Mouse (Mus musculus): ENCODE data around the gene Inmt. TPM values are rescaled to one million over a fixed set of nuclear protein-coding genes. Genes with fewer than 3 reads are reported as not detected.

Inmt gene
- polyA plus RNA-seq, 1 experiment: 0.14 TPM

DNA sequence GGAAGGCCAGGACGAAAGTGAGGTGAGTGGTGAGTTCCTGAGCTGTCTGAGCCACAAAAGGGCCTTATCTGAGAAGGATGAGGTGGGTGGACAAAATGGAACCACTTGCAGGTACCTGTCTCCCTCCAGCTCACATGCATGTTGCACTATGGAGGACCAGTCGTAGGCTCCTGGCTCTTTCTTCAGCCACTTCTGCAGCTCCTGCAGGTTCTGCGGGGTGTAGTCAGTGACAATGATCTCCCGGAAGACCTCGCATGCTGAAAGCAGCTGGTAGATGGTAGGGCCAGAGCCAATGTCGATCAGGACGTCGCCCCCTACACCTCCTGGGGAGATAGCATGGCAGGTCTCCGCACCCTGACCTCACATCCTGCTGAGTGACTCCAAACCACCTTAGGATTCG lies 1.7 kb downstream of the Inmt start:
- DNase-seq (ENCODE audit: low read depth, low spot score): no peak
- WGBS: 87% methylated on average over 10 of the region's 10 CpGs

DNA sequence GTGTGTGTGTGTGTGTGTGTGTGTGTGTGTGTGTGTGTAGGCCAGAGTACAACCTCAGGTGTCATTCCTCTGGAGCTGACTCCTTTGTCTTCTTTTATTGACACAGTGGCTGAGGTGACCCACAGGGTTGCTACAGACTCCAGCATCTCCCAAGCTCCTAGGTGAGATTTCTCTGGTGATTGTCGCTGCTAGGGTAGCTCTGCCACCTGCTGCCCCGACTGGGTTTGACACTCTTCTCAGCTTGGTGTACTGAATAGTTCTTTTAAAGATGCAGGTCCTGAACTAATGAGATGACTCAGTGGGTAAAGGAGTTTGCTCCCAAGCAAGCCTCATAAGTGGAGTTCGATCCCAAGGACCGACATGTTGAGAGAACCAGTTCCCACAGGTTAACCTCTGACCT lies 3.2 kb downstream of the Inmt start:
- DNase-seq (ENCODE audit: low read depth, low spot score): no peak
- WGBS: 44% methylated on average over 4 of the region's 4 CpGs

DNA sequence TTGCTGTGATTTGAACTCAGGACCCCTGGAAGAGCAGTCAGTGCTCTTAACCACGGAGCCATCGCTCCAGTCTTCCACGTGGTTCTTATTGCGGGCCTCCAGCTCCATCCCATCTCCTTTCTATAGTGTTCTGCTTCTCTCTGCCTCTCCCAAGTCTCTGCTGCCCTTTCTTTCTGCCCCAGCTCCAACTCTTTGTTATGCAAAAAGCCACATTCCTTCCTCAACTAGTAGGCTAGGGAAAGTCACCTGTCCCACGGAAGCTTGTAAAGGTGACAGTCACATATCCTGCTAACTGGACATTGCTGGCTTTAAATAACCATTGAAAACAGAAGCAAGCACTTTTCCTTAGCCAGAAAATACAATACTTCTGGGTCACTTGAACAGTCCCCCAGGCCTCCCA lies 5.0 kb downstream of the Inmt start:
- DNase-seq (ENCODE audit: low read depth, low spot score): no peak
- 77% methylated on average over 5 of the region's 5 CpGs for WGBS

GRCm38 (mm10) chr6:55166777-55167463 lies 7.9 kb downstream of the Inmt start:
- DNase-seq (ENCODE audit: low read depth, low spot score): peak; percentile 36
- WGBS: 55% methylated on average over 7 of the region's 7 CpGs

DNA sequence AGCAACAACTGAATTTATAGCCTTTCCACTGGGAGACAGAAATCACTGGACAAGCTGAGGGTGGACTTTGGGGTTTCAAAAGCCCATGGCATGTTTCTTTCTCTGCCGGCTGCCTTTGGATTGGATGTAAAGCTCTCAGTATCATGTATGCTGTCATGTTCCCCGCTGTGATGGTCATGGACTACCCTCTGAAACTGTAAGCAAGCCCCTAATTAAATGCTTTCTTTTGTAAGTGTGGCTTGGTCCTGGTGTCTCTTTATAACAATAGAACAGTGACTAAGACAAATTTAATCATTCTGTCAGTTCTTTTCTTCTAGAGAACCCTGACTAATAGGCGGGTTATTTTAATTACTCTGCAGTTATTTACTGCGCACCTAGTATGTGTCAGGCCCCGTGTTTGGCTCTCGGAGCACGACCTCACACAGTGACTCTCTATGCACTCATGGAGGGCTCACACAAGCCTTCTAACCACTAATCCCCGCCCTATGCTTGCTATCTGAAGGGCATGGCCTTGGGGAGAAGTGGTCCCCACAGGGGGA lies 11.7 kb downstream of the Inmt start:
- WGBS: 80% methylated on average over 8 of the region's 8 CpGs
- DNase-seq (ENCODE audit: low read depth, low spot score): no peak

DNA sequence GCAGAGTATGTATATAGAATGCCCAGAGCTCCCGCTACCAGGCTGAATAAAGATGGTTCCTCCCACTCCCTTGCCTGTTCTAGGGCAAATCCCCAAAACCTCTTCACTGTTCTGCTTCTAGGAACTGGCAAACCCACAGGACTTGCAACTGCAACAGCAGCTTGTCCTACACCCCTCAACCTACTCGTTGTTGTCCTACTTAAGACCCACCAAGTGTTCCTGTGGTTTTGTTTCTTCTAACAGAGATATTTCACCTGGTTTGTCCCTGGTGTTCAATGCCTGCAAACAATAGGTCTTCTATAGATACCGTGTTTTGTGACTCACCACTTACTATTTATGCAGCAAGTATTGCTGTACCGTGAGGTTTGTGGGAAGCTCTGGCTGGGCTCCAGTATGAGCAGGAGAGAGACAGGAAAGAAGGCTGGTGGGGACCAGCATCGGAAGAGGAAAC lies 13.5 kb downstream of the Inmt start:
- WGBS: 54% methylated on average over 5 of the region's 5 CpGs
- no peak for DNase-seq (ENCODE audit: low read depth, low spot score)

DNA sequence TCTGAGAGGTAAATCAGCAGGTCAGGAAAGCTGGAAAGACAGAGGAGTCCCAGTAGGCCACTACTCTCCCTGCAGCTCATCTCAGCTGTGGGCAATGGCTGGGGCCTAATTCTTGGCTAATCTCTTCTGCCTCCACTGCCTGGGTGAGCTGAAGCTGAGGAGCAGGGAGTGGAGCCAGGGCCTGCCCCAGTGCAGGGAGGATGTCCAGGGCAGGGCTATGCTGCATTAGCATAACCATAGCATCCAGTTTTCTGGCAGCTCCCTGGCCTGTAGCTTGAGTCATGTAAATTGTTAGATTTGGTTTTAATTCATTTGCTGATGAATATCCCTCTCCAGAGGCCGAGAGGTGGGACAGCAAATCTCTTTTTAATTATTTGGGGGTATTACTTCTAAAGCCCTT lies 15.6 kb downstream of the Inmt start:
- WGBS: 45% methylated on average over 1 of the region's 1 CpGs
- no peak for DNase-seq (ENCODE audit: low read depth, low spot score)

- DNase-seq (ENCODE audit: low read depth, low spot score): no peak
- 90% methylated on average over 3 of the region's 3 CpGs for WGBS
Observed at GRCm38 (mm10) chr6:55152226-55152625, 22.6 kb downstream of the Inmt start.

GRCm38 (mm10) chr6:55146138-55146537 lies 28.7 kb downstream of the Inmt start:
- WGBS: 51% methylated on average over 4 of the region's 4 CpGs
- DNase-seq (ENCODE audit: low read depth, low spot score): no peak

DNA sequence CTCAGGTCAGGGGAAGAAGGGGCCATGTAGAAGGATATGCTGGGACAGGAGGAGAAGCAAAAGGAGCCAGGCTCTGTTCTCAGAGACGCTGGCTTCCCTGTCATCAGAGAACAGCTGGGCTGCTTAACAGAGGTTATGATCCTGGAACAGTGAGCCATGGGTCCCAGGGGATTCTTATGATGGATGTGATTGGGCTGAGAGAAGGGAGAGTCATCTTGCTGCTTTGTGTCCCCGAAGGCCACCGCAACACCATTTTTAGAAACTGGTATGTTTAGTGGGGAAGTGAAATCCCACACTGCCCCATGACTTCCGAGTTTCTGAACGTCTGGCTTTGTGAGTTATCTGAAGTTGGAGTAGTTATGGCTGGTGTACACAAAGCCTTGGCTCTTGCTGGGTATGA lies 29.6 kb downstream of the Inmt start:
- 69% methylated on average over 5 of the region's 5 CpGs for WGBS
- DNase-seq (ENCODE audit: low read depth, low spot score): no peak

- DNase-seq (ENCODE audit: low read depth, low spot score): no peak
Observed at GRCm38 (mm10) chr6:55138343-55138742, 36.5 kb downstream of the Inmt start.

- WGBS: 71% methylated on average over 1 of the region's 1 CpGs
- no peak for DNase-seq (ENCODE audit: low read depth, low spot score)
Observed at GRCm38 (mm10) chr6:55133425-55133824, 41.4 kb downstream of the Inmt start.

DNA sequence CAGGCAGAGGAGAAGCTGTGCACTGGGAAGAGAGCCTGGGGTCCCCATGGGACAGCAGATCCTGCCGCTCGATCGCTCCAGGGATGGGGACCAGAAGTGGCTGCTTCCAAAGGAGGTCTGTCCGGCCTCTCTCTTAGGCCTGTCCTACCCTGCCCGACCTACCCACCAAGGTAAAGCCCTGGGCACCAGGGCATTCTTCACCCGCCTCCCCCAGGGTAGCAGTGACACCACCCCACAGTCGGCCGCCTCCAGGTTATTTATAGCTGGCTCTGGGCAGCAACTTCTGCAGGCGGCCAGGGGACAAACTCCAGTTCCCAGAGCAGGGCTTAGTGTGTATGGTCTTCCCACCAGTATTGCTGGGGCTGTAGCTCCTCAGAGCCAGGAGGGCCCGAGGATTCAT lies 42.0 kb downstream of the Inmt start, which contains the start of gene Crhr2:
Gene Crhr2 (minus strand): TSS at position 223 of the 400 bp plus-strand sequence.
- DNase-seq (ENCODE audit: low read depth, low spot score): no peak
- 51% methylated on average over 10 of the region's 10 CpGs for WGBS

- DNase-seq (ENCODE audit: low read depth, low spot score): no peak
- WGBS: 81% methylated on average over 4 of the region's 4 CpGs
Observed at GRCm38 (mm10) chr6:55131301-55131700, 43.5 kb downstream of the Inmt start.

DNA sequence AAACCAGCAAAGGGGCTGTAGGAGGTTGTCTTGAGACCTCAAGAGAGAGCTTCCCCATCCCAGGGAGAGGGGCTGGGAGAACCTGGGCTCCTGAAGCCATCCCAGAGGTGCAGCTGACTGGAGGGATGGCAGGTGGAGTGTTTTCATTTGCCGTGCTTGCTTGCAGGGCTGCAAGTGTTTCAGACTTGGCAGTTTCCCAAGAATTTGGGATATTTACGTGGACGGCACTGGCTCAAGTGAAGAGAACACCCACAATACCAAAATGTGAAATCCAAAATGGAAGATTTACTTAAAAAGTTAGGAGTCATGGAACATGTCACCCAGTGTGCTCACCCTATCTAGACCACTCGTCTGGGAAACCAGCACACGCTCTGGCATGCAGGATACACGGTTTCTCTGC lies 44.2 kb downstream of the Inmt start:
- 42% methylated on average over 6 of the region's 6 CpGs for WGBS
- no peak for DNase-seq (ENCODE audit: low read depth, low spot score)

DNA sequence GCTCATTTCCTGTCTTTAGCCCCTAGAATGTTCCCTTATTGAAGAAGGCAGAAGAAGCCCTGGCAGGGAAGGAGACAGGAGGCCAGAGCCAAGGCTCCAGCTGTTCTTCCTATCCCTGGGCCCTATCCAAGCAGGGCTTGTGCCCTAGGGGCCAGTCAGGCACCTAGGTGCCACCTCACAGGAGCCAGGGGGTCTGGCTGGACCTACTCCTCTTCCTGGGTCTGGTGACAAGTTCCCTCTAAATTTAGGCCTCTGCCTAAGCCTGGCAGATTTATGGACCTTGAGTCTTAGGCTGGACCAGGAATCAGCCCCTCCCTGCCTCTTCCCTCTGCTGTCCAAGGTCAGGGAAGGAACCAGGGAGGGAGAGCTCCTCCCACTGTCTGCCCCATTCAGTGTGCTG lies 46.5 kb downstream of the Inmt start:
- DNase-seq (ENCODE audit: low read depth, low spot score): no peak

GRCm38 (mm10) chr6:55126576-55126975 lies 48.3 kb downstream of the Inmt start:
- no peak for DNase-seq (ENCODE audit: low read depth, low spot score)
- 73% methylated on average over 5 of the region's 5 CpGs for WGBS

GRCm38 (mm10) chr6:55123056-55123455 lies 51.8 kb downstream of the Inmt start:
- 22% methylated on average over 4 of the region's 4 CpGs for WGBS
- DNase-seq (ENCODE audit: low read depth, low spot score): no peak
